12 mouse cellular contexts compared by ENCODE assay signal in the genomic region with DNA sequence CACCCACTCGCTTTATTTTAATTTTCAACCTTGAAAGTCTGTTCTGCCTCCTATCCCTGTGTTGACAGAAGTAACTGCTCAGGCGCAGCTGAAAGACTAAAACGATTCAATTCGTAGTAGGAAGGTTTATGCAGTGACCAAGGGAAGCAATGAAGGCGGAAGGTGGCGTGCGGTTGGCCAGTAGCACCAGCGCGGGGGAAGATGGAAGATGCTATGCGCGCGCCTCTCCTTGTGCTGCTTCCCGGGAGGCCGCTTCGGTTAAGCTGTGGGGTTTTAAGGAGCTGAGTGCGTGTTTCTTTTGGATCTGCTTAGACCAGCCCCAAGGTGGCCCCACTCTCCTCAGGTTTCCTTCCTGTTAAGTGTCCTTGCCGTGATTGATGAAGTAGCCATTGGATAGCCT. TPM values are rescaled to one million over a fixed set of nuclear protein-coding genes. Genes with fewer than 3 reads are reported as not detected.
A peak's percentile ranks its signal among the peaks of the same experiment; 100 is the strongest.
DNase-seq lines count a peak whose midpoint lies in the region; TF ChIP-seq lines count a peak whose summit lies in the region.
"Had no signal": no experiment of that assay in that cellular context is flagged by ENCODE, and none has a peak within 500 bp of the region (broad histone marks: within the 10 kb centered on the region; RNA-seq: fewer than 3 reads in every experiment).

No protein-coding gene starts in this region.

- peaks cover 12% of the 10 kb centered on the region; the same call in 1 of the 2 replicates for H3K4me1 ChIP-seq in kidney, adult 2 months (ENCODE audit: control insufficient read depth, insufficient read depth, low read length)
- H3K4me1 ChIP-seq in testis, adult 2 months (ENCODE audit: control insufficient read depth, insufficient read depth, low read length): peaks cover 4% of the 10 kb centered on the region
- H3K4me1 ChIP-seq in limb, embryonic 10.5 days: peaks cover 25% of the 10 kb centered on the region
- H3K4me1 ChIP-seq: embryonic facial prominence, embryonic 15.5 days; hindbrain, embryonic 13.5 days had no signal

- H3K9me3 ChIP-seq in limb, embryonic 10.5 days (replicated peaks): no peaks in the 10 kb centered on the region
- H3K9me3 ChIP-seq: hindbrain, embryonic 13.5 days had no signal

- H3K27ac ChIP-seq in kidney, adult 2 months (ENCODE audit: insufficient read depth, low read depth, low read length): peak overlapping the region; percentile 83
- H3K27ac ChIP-seq in testis, adult 2 months (ENCODE audit: control insufficient read depth, insufficient read depth, low read depth, low read length): no peak overlapping the region
- peak overlapping the region; percentile 72 for H3K27ac ChIP-seq in limb, embryonic 10.5 days
- H3K27ac ChIP-seq: embryonic facial prominence, embryonic 15.5 days; hindbrain, embryonic 13.5 days had no signal

- no peaks in the 10 kb centered on the region for H3K36me3 ChIP-seq in kidney, adult 2 months (ENCODE audit: control insufficient read depth, insufficient read depth, low read length)
- H3K36me3 ChIP-seq in testis, adult 2 months (ENCODE audit: control insufficient read depth, insufficient read depth, low read length): no peaks in the 10 kb centered on the region
- H3K36me3 ChIP-seq in limb, embryonic 10.5 days: no peaks in the 10 kb centered on the region
- H3K36me3 ChIP-seq: embryonic facial prominence, embryonic 15.5 days; hindbrain, embryonic 13.5 days had no signal

- no peak for TF ChIP-seq CTCF in kidney, adult 2 months (conservative IDR thresholded peaks at IDR 0.05; ENCODE audit: insufficient read depth, insufficient read length, low read depth, low read length)
- TF ChIP-seq CTCF in testis, adult 2 months (IDR thresholded peaks at IDR 0.05; ENCODE audit: control insufficient read depth, insufficient read depth, insufficient replicate concordance, low read depth, low read length): no peak

- 22% methylated on average over 17 of the region's 17 CpGs for WGBS in kidney, adult 2 months
- WGBS in limb, embryonic 10.5 days: 72% methylated on average over 17 of the region's 17 CpGs

- H3K27me3 ChIP-seq in kidney, adult 2 months (replicated peaks; ENCODE audit: control insufficient read depth, insufficient read depth, low read length): no peaks in the 10 kb centered on the region
- H3K27me3 ChIP-seq in testis, adult 2 months (ENCODE audit: control insufficient read depth, insufficient read depth, low read length): no peaks in the 10 kb centered on the region
- H3K27me3 ChIP-seq in limb, embryonic 10.5 days (ENCODE audit: low read depth, poor library complexity, severe bottlenecking): no peaks in the 10 kb centered on the region
- H3K27me3 ChIP-seq: embryonic facial prominence, embryonic 15.5 days; hindbrain, embryonic 13.5 days had no signal

- no peak for TF ChIP-seq POLR2A in kidney, adult 2 months (IDR thresholded peaks at IDR 0.05; ENCODE audit: low read depth, low read length)
- TF ChIP-seq POLR2A in testis, adult 2 months (IDR thresholded peaks at IDR 0.05; ENCODE audit: control insufficient read depth, low read depth, low read length): peak; percentile 25; the same call in 1 of the 2 replicates

- H3K4me3 ChIP-seq in kidney, adult 2 months (ENCODE audit: insufficient read depth, low read depth, low read length): no peak overlapping the region
- H3K4me3 ChIP-seq in testis, adult 2 months (ENCODE audit: control insufficient read depth, low read depth, low read length): peak overlapping the region; percentile 59
- H3K4me3 ChIP-seq in limb, embryonic 10.5 days: no peak overlapping the region
- H3K4me3 ChIP-seq: embryonic facial prominence, embryonic 15.5 days; hindbrain, embryonic 13.5 days had no signal

- DNase-seq in kidney, adult 2 months: peak; percentile 32
- DNase-seq in kidney, adult 8-10 months: no peak
- no peak for DNase-seq in testis, postnatal 10 days (ENCODE audit: low spot score)
- no peak for DNase-seq in limb, embryonic 10.5 days (ENCODE audit: low spot score)
- DNase-seq in cerebellum, adult 11 months: no peak
- DNase-seq in testis, postnatal 14 days (ENCODE audit: low spot score): no peak
- DNase-seq: cerebellum, adult 8-10 months; right cerebral cortex, postnatal 14 days; thymus, adult 18-20 months had no signal

RNA-seq across cellular contexts. Expression of a gene that starts 15.8 kb away (rescaled TPM):
- polyA plus RNA-seq in kidney, adult 2 months (2012; rRNA removed): 2.7 and 3.6 TPM in 2 replicates
- 6.0 and 8.5 TPM in 2 replicates for polyA plus RNA-seq in testis, adult 2 months (2012; rRNA removed)
- polyA plus RNA-seq in limb, embryonic 10.5 days (2016; fragmentation: Nextera tagmentation; extraction: Ambion mirVana): 2.5 and 4.3 TPM in 2 replicates

RNA-seq across cellular contexts. Expression of a gene that starts 27.0 kb away (rescaled TPM):
- polyA plus RNA-seq in kidney, adult 2 months (2012; rRNA removed): 149 and 205 TPM in 2 replicates
- polyA plus RNA-seq in testis, adult 2 months (2012; rRNA removed): 3.7 and 6.3 TPM in 2 replicates
- polyA plus RNA-seq in limb, embryonic 10.5 days (2016; fragmentation: Nextera tagmentation; extraction: Ambion mirVana): 15.2 and 18.2 TPM in 2 replicates
